Mouse (Mus musculus): ENCODE results near the gene Ppfibp1. TPM values are rescaled to one million over a fixed set of nuclear protein-coding genes. Genes with fewer than 3 reads are reported as not detected.

The Ppfibp1 gene
- polyA plus RNA-seq, 1 experiment: 15.5 TPM

DNA sequence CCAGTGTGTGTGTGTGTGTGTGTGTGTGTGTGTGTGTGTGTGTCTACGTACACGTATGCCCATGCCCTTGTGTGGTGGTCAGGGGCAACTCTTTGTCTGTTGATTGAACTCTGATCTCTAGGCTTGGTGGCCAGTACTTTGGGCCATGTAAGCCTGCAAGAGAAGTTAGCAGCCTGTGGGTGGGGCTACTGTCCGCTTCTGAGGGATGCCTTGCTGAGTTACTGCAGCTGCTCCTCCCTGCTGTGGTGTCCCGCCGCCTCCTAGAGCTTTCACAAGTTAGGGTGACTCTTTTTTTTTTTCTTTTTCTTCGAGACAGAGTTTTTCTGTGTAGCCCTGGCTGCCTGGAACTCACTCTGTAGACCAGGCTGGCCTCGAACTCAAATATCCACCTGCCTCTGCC, 171.0 kb downstream of the Ppfibp1 start:
- Histone ChIP-seq H3K4me3 (replicated peaks; ENCODE audit: control insufficient read depth, low read depth, low read length) (no peak overlapping the region), H3K27ac (ENCODE audit: control insufficient read depth, insufficient read depth, low read depth, low read length, poor library complexity) (no peak overlapping the region), H3K4me1 (ENCODE audit: control insufficient read depth, insufficient read depth, low read length) (no peaks in the 10 kb centered on the region; the same call in 1 of the 2 replicates)
- no peak for TF ChIP-seq POLR2A (IDR thresholded peaks at IDR 0.05; ENCODE audit: borderline replicate concordance, control insufficient read depth, low read depth, low read length)
- TF ChIP-seq CTCF (IDR thresholded peaks at IDR 0.05; ENCODE audit: control insufficient read depth, insufficient read depth, low read length): no peak
- 84% methylated on average over 7 of the region's 7 CpGs for WGBS

DNA sequence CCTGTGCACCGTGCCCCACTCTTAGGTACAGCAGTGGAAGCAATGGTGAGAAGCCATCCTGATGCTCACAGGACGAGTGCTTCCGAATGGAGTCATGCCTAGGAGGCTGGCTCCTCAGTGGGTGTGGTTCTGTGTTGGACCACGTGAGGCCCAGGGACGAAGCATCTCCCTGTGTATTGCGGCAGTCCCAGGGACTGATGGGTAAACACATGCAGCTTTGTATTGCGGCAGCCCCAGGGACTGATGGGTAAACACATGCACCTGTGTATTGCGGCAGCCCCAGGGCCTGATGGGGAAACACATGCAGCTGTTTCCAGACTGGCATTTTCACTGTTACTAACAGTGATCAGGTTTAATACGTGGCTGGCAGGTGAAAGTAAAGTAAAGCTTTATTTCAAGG, 173.3 kb downstream of the Ppfibp1 start:
- Histone ChIP-seq H3K27ac (ENCODE audit: control insufficient read depth, insufficient read depth, low read depth, low read length, poor library complexity) (no peak overlapping the region), H3K4me3 (replicated peaks; ENCODE audit: control insufficient read depth, low read depth, low read length) (no peak overlapping the region), H3K4me1 (ENCODE audit: control insufficient read depth, insufficient read depth, low read length) (no peaks in the 10 kb centered on the region)
- 89% methylated on average over 9 of the region's 9 CpGs for WGBS
- no peak for TF ChIP-seq CTCF (IDR thresholded peaks at IDR 0.05; ENCODE audit: control insufficient read depth, insufficient read depth, low read length)
- no peak for TF ChIP-seq POLR2A (IDR thresholded peaks at IDR 0.05; ENCODE audit: borderline replicate concordance, control insufficient read depth, low read depth, low read length)

DNA sequence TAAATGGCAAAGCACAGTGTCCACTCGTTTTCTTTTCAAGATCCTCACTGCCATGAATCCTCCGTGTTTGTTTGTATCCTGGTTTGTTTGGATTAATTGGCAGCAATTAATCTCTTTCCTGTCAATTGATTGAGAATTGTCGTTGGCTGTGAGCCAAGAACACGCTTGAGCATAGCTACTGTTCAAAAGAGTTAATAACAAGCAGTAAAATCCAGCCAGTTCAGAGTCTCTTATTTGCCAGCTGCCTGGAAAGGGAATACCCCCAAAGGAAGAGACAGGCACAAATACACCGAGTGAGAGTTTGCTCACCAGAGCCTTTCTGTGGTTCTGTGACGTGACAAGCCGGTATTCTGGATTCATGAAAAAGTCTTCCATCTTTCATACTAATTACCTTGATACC, 173.7 kb downstream of the Ppfibp1 start:
- Histone ChIP-seq H3K27ac (ENCODE audit: control insufficient read depth, insufficient read depth, low read depth, low read length, poor library complexity) (no peak overlapping the region), H3K4me1 (ENCODE audit: control insufficient read depth, insufficient read depth, low read length) (no peaks in the 10 kb centered on the region), H3K4me3 (replicated peaks; ENCODE audit: control insufficient read depth, low read depth, low read length) (no peak overlapping the region)
- TF ChIP-seq POLR2A (IDR thresholded peaks at IDR 0.05; ENCODE audit: borderline replicate concordance, control insufficient read depth, low read depth, low read length) (no peak), CTCF (IDR thresholded peaks at IDR 0.05; ENCODE audit: control insufficient read depth, insufficient read depth, low read length) (no peak)
- WGBS: 86% methylated on average over 7 of the region's 7 CpGs

DNA sequence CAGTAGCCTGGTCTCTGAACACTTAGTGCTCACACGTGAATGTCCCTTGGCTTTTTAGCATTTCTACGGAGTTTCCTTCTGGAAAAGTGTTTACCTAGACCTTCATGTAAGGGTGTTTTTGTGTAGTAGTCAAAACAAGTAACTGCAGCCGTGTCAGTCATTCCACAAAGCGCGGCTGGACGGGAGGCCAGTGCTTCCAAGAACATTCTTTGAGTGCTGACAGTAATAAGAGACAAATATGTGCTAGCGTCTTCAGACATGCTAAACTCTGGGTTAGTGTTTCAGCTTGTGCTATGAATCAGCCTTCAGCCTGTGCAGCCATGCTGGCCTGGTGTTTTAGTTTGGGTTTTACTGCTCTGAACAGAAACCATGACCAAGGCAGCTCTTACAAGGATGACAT, 174.4 kb downstream of the Ppfibp1 start:
- no peak for TF ChIP-seq CTCF (IDR thresholded peaks at IDR 0.05; ENCODE audit: control insufficient read depth, insufficient read depth, low read length)
- no peak for TF ChIP-seq POLR2A (IDR thresholded peaks at IDR 0.05; ENCODE audit: borderline replicate concordance, control insufficient read depth, low read depth, low read length)
- no peak overlapping the region for H3K27ac ChIP-seq (ENCODE audit: control insufficient read depth, insufficient read depth, low read depth, low read length, poor library complexity)
- WGBS: 93% methylated on average over 7 of the region's 7 CpGs

DNA sequence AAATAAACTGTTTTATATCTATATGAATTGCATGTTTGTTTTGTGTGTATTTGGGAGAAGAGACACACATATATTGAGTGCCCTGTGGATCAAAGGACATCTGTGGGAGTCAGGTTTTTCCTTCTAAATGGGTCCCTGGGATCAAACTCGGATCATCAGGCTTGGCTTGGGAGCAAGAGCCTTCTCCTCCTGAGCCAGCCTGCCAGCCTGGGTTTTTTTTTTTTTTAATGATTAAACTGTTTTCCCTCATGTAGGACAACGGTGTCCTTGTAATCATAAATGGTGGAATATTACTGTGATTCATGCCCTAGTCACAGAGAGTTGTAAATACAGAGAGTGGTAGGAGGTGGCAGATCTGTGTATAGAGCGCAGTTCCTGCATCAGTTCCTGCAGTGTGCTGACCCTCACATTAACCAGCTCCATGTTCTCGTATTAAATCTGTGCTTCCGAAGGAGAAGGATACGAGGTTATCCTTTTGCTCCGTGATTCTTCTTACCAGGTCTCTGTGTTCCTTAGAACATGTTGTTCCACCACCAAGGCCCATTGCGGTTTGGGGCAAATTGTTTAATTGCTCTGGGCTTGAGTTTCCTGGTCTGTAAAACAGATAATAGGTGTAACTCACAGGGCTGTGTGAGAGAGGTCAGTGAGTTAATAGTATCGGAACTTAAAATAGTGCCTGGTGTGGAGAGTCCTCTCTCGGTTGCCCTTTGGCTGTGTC, 176.1 kb downstream of the Ppfibp1 start:
- no peaks in the 10 kb centered on the region for H3K4me1 ChIP-seq (ENCODE audit: control insufficient read depth, insufficient read depth, low read length)
- 90% methylated on average over 10 of the region's 10 CpGs for WGBS

More for the DNA sequence above, 174.4 kb downstream of the Ppfibp1 start:
- Histone ChIP-seq H3K4me3 (replicated peaks; ENCODE audit: control insufficient read depth, low read depth, low read length) (no peak overlapping the region), H3K4me1 (ENCODE audit: control insufficient read depth, insufficient read depth, low read length) (no peaks in the 10 kb centered on the region)

DNA sequence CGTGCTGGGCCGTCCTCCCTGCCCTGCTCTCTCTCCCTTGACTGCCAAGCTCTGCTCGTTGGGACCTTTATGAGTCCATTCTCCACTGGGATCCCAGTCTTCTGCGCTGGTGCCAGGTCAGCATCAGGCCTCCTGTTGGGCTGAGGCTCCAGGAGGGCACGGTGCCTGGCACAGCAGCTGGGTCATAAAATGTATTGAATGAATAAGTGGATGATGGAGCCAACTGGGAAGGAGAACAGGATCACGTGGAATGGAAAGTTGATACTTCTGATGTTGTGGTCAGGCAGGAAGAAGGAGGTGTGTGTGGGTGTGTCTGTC, 176.6 kb downstream of the Ppfibp1 start:
- TF ChIP-seq CTCF (IDR thresholded peaks at IDR 0.05; ENCODE audit: control insufficient read depth, insufficient read depth, low read length) (no peak), POLR2A (IDR thresholded peaks at IDR 0.05; ENCODE audit: borderline replicate concordance, control insufficient read depth, low read depth, low read length) (no peak)
- 84% methylated on average over 6 of the region's 6 CpGs for WGBS
- Histone ChIP-seq H3K4me3 (replicated peaks; ENCODE audit: control insufficient read depth, low read depth, low read length) (no peak overlapping the region), H3K4me1 (ENCODE audit: control insufficient read depth, insufficient read depth, low read length) (no peaks in the 10 kb centered on the region), H3K27ac (ENCODE audit: control insufficient read depth, insufficient read depth, low read depth, low read length, poor library complexity) (no peak overlapping the region)

More for the DNA sequence above, 176.1 kb downstream of the Ppfibp1 start:
- no peak overlapping the region for H3K27ac ChIP-seq (ENCODE audit: control insufficient read depth, insufficient read depth, low read depth, low read length, poor library complexity)
- H3K4me3 ChIP-seq (replicated peaks; ENCODE audit: control insufficient read depth, low read depth, low read length): no peak overlapping the region
- TF ChIP-seq CTCF (IDR thresholded peaks at IDR 0.05; ENCODE audit: control insufficient read depth, insufficient read depth, low read length): no peak
- TF ChIP-seq POLR2A (IDR thresholded peaks at IDR 0.05; ENCODE audit: borderline replicate concordance, control insufficient read depth, low read depth, low read length): no peak

DNA sequence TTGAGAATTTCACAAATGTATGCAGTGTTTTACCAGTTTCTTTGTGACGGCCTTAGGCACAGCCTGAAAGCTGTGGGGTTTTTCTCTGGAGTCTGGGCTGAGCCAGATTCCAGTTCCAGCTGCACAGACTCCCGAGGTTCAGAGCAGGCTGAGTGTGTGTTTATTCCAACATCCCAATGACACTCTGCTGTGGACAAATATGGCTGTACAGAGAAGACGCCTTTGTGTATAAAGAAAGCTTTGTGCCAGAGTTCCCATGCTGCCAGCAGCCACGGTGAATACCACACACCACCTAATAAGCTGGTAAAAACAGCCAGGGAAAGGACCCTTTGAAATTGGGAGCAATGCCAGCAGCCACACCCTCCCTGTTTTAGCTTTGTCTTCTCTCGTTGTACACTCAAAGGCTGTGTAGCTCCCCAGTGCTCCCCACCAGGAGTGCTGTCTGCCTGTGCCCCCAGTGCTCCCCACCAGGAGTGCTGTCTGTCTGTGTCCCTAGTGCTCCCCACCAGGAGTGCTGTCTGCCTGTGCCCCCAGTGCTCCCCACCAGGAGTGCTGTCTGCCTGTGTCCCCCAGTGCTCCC, 187.6 kb downstream of the Ppfibp1 start:
- 71% methylated on average over 5 of the region's 5 CpGs for WGBS
- no peak overlapping the region for H3K4me3 ChIP-seq (replicated peaks; ENCODE audit: control insufficient read depth, low read depth, low read length)
- TF ChIP-seq CTCF (IDR thresholded peaks at IDR 0.05; ENCODE audit: control insufficient read depth, insufficient read depth, low read length): no peak
- no peak for TF ChIP-seq POLR2A (IDR thresholded peaks at IDR 0.05; ENCODE audit: borderline replicate concordance, control insufficient read depth, low read depth, low read length)
- no peak overlapping the region for H3K27ac ChIP-seq (ENCODE audit: control insufficient read depth, insufficient read depth, low read depth, low read length, poor library complexity)
- H3K4me1 ChIP-seq (ENCODE audit: control insufficient read depth, insufficient read depth, low read length): peaks cover 1% of the 10 kb centered on the region; the same call in 1 of the 2 replicates

DNA sequence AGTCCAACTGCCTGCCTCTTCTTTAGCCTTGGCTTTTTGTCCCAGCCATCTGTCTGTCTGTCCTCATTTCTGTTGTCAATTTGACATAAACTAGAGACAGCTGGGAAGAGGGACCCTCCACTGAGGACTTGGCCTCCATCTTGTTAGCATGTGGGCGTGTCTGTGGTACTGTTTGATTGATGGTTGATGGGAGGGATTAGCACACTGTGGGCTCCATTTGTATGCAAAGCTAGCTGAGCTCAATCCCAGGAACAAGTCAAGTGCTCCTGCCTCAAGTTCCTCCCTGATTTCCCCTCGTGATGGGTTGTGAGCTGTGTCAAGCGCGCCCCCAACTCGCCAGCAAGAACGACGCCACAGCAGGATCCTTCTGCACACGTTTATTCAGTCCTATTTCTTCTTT, 188.6 kb downstream of the Ppfibp1 start:
- Histone ChIP-seq H3K4me1 (ENCODE audit: control insufficient read depth, insufficient read depth, low read length) (peaks cover 1% of the 10 kb centered on the region; the same call in 1 of the 2 replicates), H3K27ac (ENCODE audit: control insufficient read depth, insufficient read depth, low read depth, low read length, poor library complexity) (no peak overlapping the region), H3K4me3 (replicated peaks; ENCODE audit: control insufficient read depth, low read depth, low read length) (no peak overlapping the region)
- 89% methylated on average over 8 of the region's 8 CpGs for WGBS
- TF ChIP-seq POLR2A (IDR thresholded peaks at IDR 0.05; ENCODE audit: borderline replicate concordance, control insufficient read depth, low read depth, low read length): no peak
